Mouse (Mus musculus): ENCODE data around the gene Sorl1. TPM values are rescaled to one million over a fixed set of nuclear protein-coding genes. Genes with fewer than 3 reads are reported as not detected.

Sorl1 gene
- total and polyA plus RNA-seq, 3 experiments, result 2.5 to 12.3 (median 6.3) TPM

GRCm38 (mm10) chr9:42100618-42101210 is 23.4 kb downstream of the Sorl1 start:
- no peak overlapping the region for H3K4me3 ChIP-seq (replicated peaks in 1 of 3; ENCODE audit: low read depth in 2 of 3, low read length in 2 of 3, poor library complexity in 1 of 3)
- no peaks in the 10 kb centered on the region for H3K79me2 ChIP-seq (replicated peaks; ENCODE audit: control insufficient read depth, extremely low read depth, insufficient read depth, poor library complexity, severe bottlenecking)
- dilution Hi-C loops (cut with MboI; ENCODE audit: extremely low pct_ligation_motif_present, extremely low pct_unique_long_range_greater_than_20kb, low sequenced_read_pairs) (no loop called here), in situ Hi-C loops (cut with MboI; ENCODE audit: low pct_ligation_motif_present, low pct_unique_long_range_greater_than_20kb, low sequenced_read_pairs) (no loop called here)
- TF ChIP-seq CHD2 (IDR thresholded peaks at IDR 0.05; ENCODE audit: low read length), result no peak
- no peak for TF ChIP-seq SIN3A (IDR thresholded peaks at IDR 0.05; ENCODE audit: low read length)
- no peak for TF ChIP-seq SMC3 (IDR thresholded peaks at IDR 0.05; ENCODE audit: low read depth, low read length)
- TF ChIP-seq UBTF (IDR thresholded peaks at IDR 0.05; ENCODE audit: low read depth, low read length), result no peak
- no peak for TF ChIP-seq ZNF384 (IDR thresholded peaks at IDR 0.05; ENCODE audit: low read depth, low read length)
- TF ChIP-seq BHLHE40 (IDR thresholded peaks at IDR 0.05; ENCODE audit: low read depth, low read length), result no peak
- no peak for TF ChIP-seq MYC (IDR thresholded peaks at IDR 0.05; ENCODE audit: low read depth, low read length)
- TF ChIP-seq JUN (IDR thresholded peaks at IDR 0.05; ENCODE audit: insufficient read depth, low read depth, low read length), result no peak
- no peak for TF ChIP-seq ELF1 (IDR thresholded peaks at IDR 0.05; ENCODE audit: low read depth, low read length)
- no peak for TF ChIP-seq MXI1 (IDR thresholded peaks at IDR 0.05; ENCODE audit: low read depth, low read length)
- TF ChIP-seq IRF4 (IDR thresholded peaks at IDR 0.05; ENCODE audit: low read depth, low read length), result no peak
- TF ChIP-seq NRF1 (IDR thresholded peaks at IDR 0.05; ENCODE audit: low read depth, low read length), result no peak
- H3K4me2 ChIP-seq (ENCODE audit: insufficient read depth, low read depth, poor library complexity, severe bottlenecking), result no peak overlapping the region
- no peak overlapping the region for H3K9ac ChIP-seq (ENCODE audit: insufficient read depth, low read depth)
- no peak for DNase-seq (ENCODE audit: extremely low read depth)
- H3K9me3 ChIP-seq (replicated peaks; ENCODE audit: low read length), result no peaks in the 10 kb centered on the region
- H3K4me1 ChIP-seq (ENCODE audit: control insufficient read depth in 1 of 2, insufficient read depth in 2 of 2), result peaks cover 0 to 39% of the 10 kb centered on the region in 2 experiments; a peak in 2 of 4 replicates
- H3K27ac ChIP-seq (ENCODE audit: insufficient read depth, low read depth), result no peak overlapping the region
- peaks cover 0 to 41% of the 10 kb centered on the region in 2 experiments for H3K36me3 ChIP-seq (replicated peaks in 1 of 2; ENCODE audit: control insufficient read depth in 1 of 2, insufficient read depth in 1 of 2, low read length in 1 of 2)
- no peaks in the 10 kb centered on the region for H3K27me3 ChIP-seq (replicated peaks)

GRCm38 (mm10) chr9:42098474-42099121 is 25.5 kb downstream of the Sorl1 start:
- Histone ChIP-seq H3K27me3 (replicated peaks) (no peaks in the 10 kb centered on the region), H3K4me1 (ENCODE audit: control insufficient read depth in 1 of 2, insufficient read depth in 2 of 2) (peaks cover 0 to 54% of the 10 kb centered on the region in 2 experiments; a peak in 2 of 4 replicates), H3K4me2 (ENCODE audit: insufficient read depth, low read depth, poor library complexity, severe bottlenecking) (no peak overlapping the region), H3K4me3 (replicated peaks in 1 of 3; ENCODE audit: low read depth in 2 of 3, low read length in 2 of 3, poor library complexity in 1 of 3) (no peak overlapping the region), H3K27ac (ENCODE audit: insufficient read depth, low read depth) (no peak overlapping the region), H3K36me3 (replicated peaks in 1 of 2; ENCODE audit: control insufficient read depth in 1 of 2, insufficient read depth in 1 of 2, low read length in 1 of 2) (peaks cover 0 to 41% of the 10 kb centered on the region in 2 experiments), H3K9ac (ENCODE audit: insufficient read depth, low read depth) (no peak overlapping the region), H3K9me3 (replicated peaks; ENCODE audit: low read length) (no peaks in the 10 kb centered on the region), H3K79me2 (replicated peaks; ENCODE audit: control insufficient read depth, extremely low read depth, insufficient read depth, poor library complexity, severe bottlenecking) (no peaks in the 10 kb centered on the region)
- DNase-seq (ENCODE audit: extremely low read depth), result no peak
- in situ Hi-C loops (cut with MboI; ENCODE audit: low pct_ligation_motif_present, low pct_unique_long_range_greater_than_20kb, low sequenced_read_pairs), result no loop called here
- dilution Hi-C loops (cut with MboI; ENCODE audit: extremely low pct_ligation_motif_present, extremely low pct_unique_long_range_greater_than_20kb, low sequenced_read_pairs), result no loop called here
- TF ChIP-seq MXI1 (IDR thresholded peaks at IDR 0.05; ENCODE audit: low read depth, low read length) (no peak), MAFK (IDR thresholded peaks at IDR 0.05; ENCODE audit: insufficient replicate concordance, low read length) (no peak), ZMIZ1 (IDR thresholded peaks at IDR 0.05; ENCODE audit: low read depth, low read length) (no peak), ZNF384 (IDR thresholded peaks at IDR 0.05; ENCODE audit: low read depth, low read length) (no peak)

Data from CH12.LX (cell line).